Mouse (Mus musculus) kidney, adult 2 months (tissue): ENCODE results near the gene Tbc1d16.

ENCODE experiments used
- CTCF ChIP-seq: fragments of 200-500 bp; conservative IDR thresholded peaks from 2 replicates; pipeline ENCODE4 v1.5.1; 2011; ENCODE audit warnings: low read depth, mild to moderate bottlenecking, control low read depth, low read length, moderate library complexity, mixed read lengths; ENCODE audit not compliant: insufficient read depth, insufficient read length
- POLR2A ChIP-seq: fragments of 200-500 bp; IDR thresholded peaks from one replicate; pipeline ENCODE4 v1.6.1; 2011; ENCODE audit warnings: low read depth, low read length, control low read depth

DNA sequence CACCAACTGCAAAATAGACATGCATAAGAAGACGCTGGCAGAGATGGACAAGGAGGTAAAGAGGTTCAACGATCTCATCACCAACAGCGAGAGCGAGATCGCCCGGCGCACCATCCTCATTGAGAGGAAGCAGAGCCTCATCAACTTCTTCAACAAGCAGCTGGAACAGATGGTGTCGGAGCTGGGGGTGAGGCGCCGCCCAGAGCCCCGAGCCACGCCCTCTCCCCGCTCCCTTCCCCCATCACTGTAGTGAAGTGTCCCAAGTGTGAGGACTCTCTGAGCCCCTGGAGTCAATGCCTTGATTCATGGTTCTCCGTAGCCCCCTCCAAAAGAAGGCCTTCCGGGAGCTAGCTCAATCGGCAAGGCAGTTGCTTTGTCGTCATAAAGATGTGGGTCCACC, 22.7 kb upstream of the Tbc1d16 start:
- TF ChIP-seq POLR2A, result no peak
- no peak for TF ChIP-seq CTCF
